In genomic region chr14:111676166-111676581, GRCm38 (mm10) we compare ENCODE assay signal across 7 mouse cellular contexts. TPM values are rescaled to one million over a fixed set of nuclear protein-coding genes. Genes with fewer than 3 reads are reported as not detected.
DNase-seq lines count a peak whose midpoint lies in the region; ATAC-seq lines count a peak whose summit lies in the region.

No protein-coding gene starts in this region.

- H3K27ac ChIP-seq in heart, embryonic 16.5 days (ENCODE audit: low read length), result peak overlapping the region; percentile 53
- H3K27ac ChIP-seq in limb, embryonic 10.5 days, result peak overlapping the region; percentile 92

- DNase-seq in cerebellum, postnatal 4 days (ENCODE audit: low spot score in 2 of 2), result peak; percentile 29 to 50
- DNase-seq in limb, embryonic 10.5 days (ENCODE audit: low spot score), result peak; percentile 74
- peak; percentile 70 for DNase-seq in retina, embryonic 14.5 days (ENCODE audit: low spot score)
- DNase-seq in ovary, adult 18-20 months (ENCODE audit: low spot score), result no peak

- H3K9me3 ChIP-seq in megakaryocyte, embryonic 14.5 days, result peaks cover 10% of the 10 kb centered on the region
- H3K9me3 ChIP-seq in heart, embryonic 16.5 days (replicated peaks; ENCODE audit: control insufficient read depth, low read length), result no peaks in the 10 kb centered on the region
- H3K9me3 ChIP-seq in limb, embryonic 10.5 days (replicated peaks), result no peaks in the 10 kb centered on the region

- no peak for ATAC-seq in megakaryocyte, adult 5-6 weeks (ENCODE audit: poor library complexity, severe bottlenecking)
- ATAC-seq in heart, embryonic 16.5 days (replicated peaks; ENCODE audit: extremely low read depth, insufficient read depth, low FRiP score), result peak; percentile 34; the same call in 1 of the 2 replicates

- H3K4me2 ChIP-seq in heart, embryonic 16.5 days (ENCODE audit: low read depth, low read length), result peak overlapping the region; percentile 97

- H3K27me3 ChIP-seq in megakaryocyte, embryonic 14.5 days (replicated peaks), result peaks cover 65% of the 10 kb centered on the region
- H3K27me3 ChIP-seq in heart, embryonic 16.5 days (ENCODE audit: control insufficient read depth, insufficient read depth, low read length), result peaks cover 10% of the 10 kb centered on the region
- peaks cover 40% of the 10 kb centered on the region for H3K27me3 ChIP-seq in limb, embryonic 10.5 days (ENCODE audit: low read depth, poor library complexity, severe bottlenecking)

- H3K36me3 ChIP-seq in megakaryocyte, embryonic 14.5 days (replicated peaks; ENCODE audit: low read length), result no peaks in the 10 kb centered on the region
- no peaks in the 10 kb centered on the region for H3K36me3 ChIP-seq in heart, embryonic 16.5 days (ENCODE audit: control insufficient read depth, insufficient read depth)
- no peaks in the 10 kb centered on the region for H3K36me3 ChIP-seq in limb, embryonic 10.5 days

- peak overlapping the region; percentile 80 for H3K9ac ChIP-seq in heart, embryonic 16.5 days (ENCODE audit: low read length)

- peaks cover 41% of the 10 kb centered on the region for H3K4me1 ChIP-seq in megakaryocyte, embryonic 14.5 days
- peaks cover 8% of the 10 kb centered on the region; the same call in 1 of the 2 replicates for H3K4me1 ChIP-seq in heart, embryonic 16.5 days (ENCODE audit: control insufficient read depth, insufficient read depth, low read length)
- H3K4me1 ChIP-seq in limb, embryonic 10.5 days, result peaks cover 23% of the 10 kb centered on the region

- peak overlapping the region; percentile 93 for H3K4me3 ChIP-seq in megakaryocyte, embryonic 14.5 days (replicated peaks)
- peak overlapping the region; percentile 82 for H3K4me3 ChIP-seq in heart, embryonic 16.5 days (ENCODE audit: low read length)
- peak overlapping the region; percentile 79 for H3K4me3 ChIP-seq in limb, embryonic 10.5 days

- 1% methylated on average over 19 of the region's 19 CpGs for WGBS in heart, embryonic 16.5 days
- under 1% methylated on average over 19 of the region's 19 CpGs for WGBS in limb, embryonic 10.5 days

RNA-seq across cellular contexts. Expression of gene Slitrk5, which starts 1.3 kb away (rescaled TPM):
- polyA plus RNA-seq in megakaryocyte, embryonic 14.5 days (2012; ENCODE audit: insufficient read depth, low replicate concordance), result not detected in 2 replicates
- total RNA-seq in megakaryocyte, adult 5-6 weeks (2015), result not detected in 2 replicates
- total RNA-seq in megakaryocyte, adult 5-6 weeks (2017), result not detected in 2 replicates
- 4.4 and 5.3 TPM in 2 replicates for polyA plus RNA-seq in heart, embryonic 16.5 days (2015; fragmentation: Nextera tagmentation; extraction: Ambion mirVana)
- polyA plus RNA-seq in limb, embryonic 10.5 days (2016; fragmentation: Nextera tagmentation; extraction: Ambion mirVana), result 5.1 and 5.9 TPM in 2 replicates
